Mouse (Mus musculus) megakaryocyte progenitor cell, adult 5-6 weeks (primary cell): Measurements from ENCODE around the gene Rnf215. TPM values are rescaled to one million over a fixed set of nuclear protein-coding genes. Genes with fewer than 3 reads are reported as not detected.
"Not testable (repeated sequence)": the region's sequence is repeated elsewhere in the genome, so short reads cannot be mapped to it uniquely, and the experiment has no call there.

ENCODE experiments used
- ATAC-seq: replicated peaks from 2 replicates; pipeline ENCODE4 v1.8.0; 2016; ENCODE audit warnings: mild to moderate bottlenecking, moderate TSS enrichment, inconsistent platforms; ENCODE audit not compliant: poor library complexity
- total RNA-seq, 2 experiments: library from RNA; stranded (forward) in 1 of 2; stranded (reverse) in 1 of 2; fragments of 157-497, 149-512 nt in 1 of 2; fragments of 200-1000 nt in 1 of 2; gene quantifications; 2 replicates each; pipeline versions ENCODE4 v1.2.3 to v1.2.4; 2015 to 2017

Gene Rnf215
- total RNA-seq, 2 experiments from 2014 or later = 4.7 to 8.8 TPM

GRCm38 (mm10) chr11:4143281-4144062 lies 8.5 kb downstream of the Rnf215 start:
- no peak for ATAC-seq

- ATAC-seq = no peak
Observed at GRCm38 (mm10) chr11:4146381-4146780, 11.4 kb downstream of the Rnf215 start.

GRCm38 (mm10) chr11:4147098-4147497 lies 12.1 kb downstream of the Rnf215 start:
- no peak for ATAC-seq

- no peak for ATAC-seq
Observed at GRCm38 (mm10) chr11:4148120-4148519, 13.1 kb downstream of the Rnf215 start.

- ATAC-seq = no peak
Observed at GRCm38 (mm10) chr11:4148536-4149156, 13.6 kb downstream of the Rnf215 start.

GRCm38 (mm10) chr11:4149886-4150285 lies 14.9 kb downstream of the Rnf215 start:
- ATAC-seq = no peak

GRCm38 (mm10) chr11:4153694-4154093 lies 18.7 kb downstream of the Rnf215 start:
- peak; percentile 61; the same call in 1 of the 2 replicates for ATAC-seq

- peak; percentile 52 for ATAC-seq
Observed at GRCm38 (mm10) chr11:4155641-4156040, 20.6 kb downstream of the Rnf215 start.

GRCm38 (mm10) chr11:4158676-4159075 lies 23.7 kb downstream of the Rnf215 start:
- no peak for ATAC-seq

GRCm38 (mm10) chr11:4159808-4160708 lies 25.1 kb downstream of the Rnf215 start, which contains the start of the genes Ccdc157 and Sf3a1:
Gene Ccdc157 (minus strand): TSS chr11:4160293.
Gene Sf3a1 (plus strand): TSS chr11:4160350.
- peak; percentile 96 for ATAC-seq

GRCm38 (mm10) chr11:4160758-4161480 lies 25.9 kb downstream of the Rnf215 start:
- peak; percentile 33; the same call in 1 of the 2 replicates for ATAC-seq

- ATAC-seq = no peak
Observed at GRCm38 (mm10) chr11:4164701-4165100, 29.7 kb downstream of the Rnf215 start.

- ATAC-seq = no peak
Observed at GRCm38 (mm10) chr11:4166467-4167090, 31.6 kb downstream of the Rnf215 start.

- no peak for ATAC-seq
Observed at GRCm38 (mm10) chr11:4174586-4174985, 39.6 kb downstream of the Rnf215 start.

- ATAC-seq = no peak
Observed at GRCm38 (mm10) chr11:4177716-4178115, 42.7 kb downstream of the Rnf215 start.

GRCm38 (mm10) chr11:4182061-4182460 lies 47.1 kb downstream of the Rnf215 start:
- ATAC-seq = no peak

GRCm38 (mm10) chr11:4183511-4183910 lies 48.5 kb downstream of the Rnf215 start:
- ATAC-seq = no peak

GRCm38 (mm10) chr11:4184251-4184952 lies 49.4 kb downstream of the Rnf215 start:
- no peak for ATAC-seq

- ATAC-seq = not testable (repeated sequence)
Observed at GRCm38 (mm10) chr11:4185480-4185879, 50.5 kb downstream of the Rnf215 start.
